8 mouse cellular contexts compared by ENCODE assay signal in genomic region chr19:10204616-10205001, GRCm38 (mm10). TPM values are rescaled to one million over a fixed set of nuclear protein-coding genes. Genes with fewer than 3 reads are reported as not detected.
A peak's percentile ranks its signal among the peaks of the same experiment; 100 is the strongest.
DNase-seq lines count a peak whose midpoint lies in the region; ATAC-seq and TF ChIP-seq lines count a peak whose summit lies in the region.

No protein-coding gene starts in this region.

- H3K4me1 ChIP-seq in cerebellum, adult 2 months (ENCODE audit: control insufficient read depth, insufficient read depth, low read length) = no peaks in the 10 kb centered on the region
- no peaks in the 10 kb centered on the region; a peak in 2 of 4 replicates for H3K4me1 ChIP-seq in ES-E14 (ENCODE audit: control insufficient read depth in 2 of 2, insufficient read depth in 2 of 2, low read length in 2 of 2, poor library complexity in 1 of 2)
- peaks cover 2% of the 10 kb centered on the region; the same call in 1 of the 2 replicates for H3K4me1 ChIP-seq in cortical plate, adult 2 months (ENCODE audit: control insufficient read depth, insufficient read depth, low read length)
- H3K4me1 ChIP-seq in heart, embryonic 12.5 days (replicated peaks) = peaks cover 16% of the 10 kb centered on the region
- peaks cover 12% of the 10 kb centered on the region for H3K4me1 ChIP-seq in stomach, embryonic 15.5 days

- H3K4me3 ChIP-seq in cerebellum, adult 2 months (replicated peaks; ENCODE audit: insufficient read depth, low read depth, low read length) = peak overlapping the region; percentile 27
- peak overlapping the region; percentile 70 to 95 for H3K4me3 ChIP-seq in ES-E14 (ENCODE audit: insufficient read depth in 1 of 2, low read depth in 1 of 2, low read length in 2 of 2, poor library complexity in 1 of 2, severe bottlenecking in 1 of 2)
- H3K4me3 ChIP-seq in cortical plate, adult 2 months (ENCODE audit: insufficient read depth, low read length) = peak overlapping the region; percentile 46
- H3K4me3 ChIP-seq in heart, embryonic 12.5 days = peak overlapping the region; percentile 88
- peak overlapping the region; percentile 94 for H3K4me3 ChIP-seq in stomach, embryonic 15.5 days (replicated peaks)

- no peak for ATAC-seq in heart, embryonic 12.5 days (ENCODE audit: insufficient number of reproducible peaks, low FRiP score)
- ATAC-seq in megakaryocyte, adult 5-6 weeks (ENCODE audit: poor library complexity, severe bottlenecking) = peak; percentile 69
- ATAC-seq in stomach, embryonic 15.5 days (ENCODE audit: insufficient read depth, low FRiP score, low read depth) = no peak

- H3K4me2 ChIP-seq in heart, embryonic 12.5 days = peak overlapping the region; percentile 81
- H3K4me2 ChIP-seq in stomach, embryonic 15.5 days = peak overlapping the region; percentile 72

- peak overlapping the region; percentile 99; the same call in 1 of the 2 replicates for H3K9ac ChIP-seq in ES-E14 (ENCODE audit: insufficient read depth, low read depth, low read length, poor library complexity, severe bottlenecking)
- peak overlapping the region; percentile 95 for H3K9ac ChIP-seq in heart, embryonic 12.5 days
- peak overlapping the region; percentile 88; the same call in 1 of the 2 replicates for H3K9ac ChIP-seq in stomach, embryonic 15.5 days

- no peak for TF ChIP-seq POLR2A in cerebellum, adult 2 months (IDR thresholded peaks at IDR 0.05; ENCODE audit: borderline replicate concordance, insufficient read depth, low read length)
- TF ChIP-seq POLR2A in cortical plate, adult 2 months (IDR thresholded peaks at IDR 0.05; ENCODE audit: extremely low read depth, insufficient read depth, low read length) = no peak

- peaks cover 42% of the 10 kb centered on the region for H3K36me3 ChIP-seq in ES-E14 (ENCODE audit: control insufficient read depth, insufficient read depth, low read length, poor library complexity, severe bottlenecking)
- peaks cover 58% of the 10 kb centered on the region for H3K36me3 ChIP-seq in heart, embryonic 12.5 days
- H3K36me3 ChIP-seq in stomach, embryonic 15.5 days = peaks cover 36% of the 10 kb centered on the region

- WGBS in cerebellum, adult 2 months = 0% methylated on average over 5 of the region's 5 CpGs
- WGBS in heart, embryonic 12.5 days = 1% methylated on average over 5 of the region's 5 CpGs
- WGBS in stomach, embryonic 15.5 days = under 1% methylated on average over 5 of the region's 5 CpGs

- no peak; the same call in 1 of the 2 replicates for TF ChIP-seq CTCF in cerebellum, adult 2 months (IDR thresholded peaks at IDR 0.05; ENCODE audit: borderline replicate concordance, insufficient read depth, low read depth, low read length)
- TF ChIP-seq CTCF in cortical plate, adult 2 months (IDR thresholded peaks at IDR 0.05; ENCODE audit: extremely low read depth, insufficient read depth, low read length) = peak; percentile 19; the same call in 1 of the 2 replicates

- peak in 1 of 2 experiments; percentile 58 for DNase-seq in cerebellum, adult 2 months
- DNase-seq in cerebellum, postnatal 4 days (ENCODE audit: low spot score in 2 of 2) = no peak
- no peak for DNase-seq in ES-E14 (ENCODE audit: low read depth, low spot score)
- DNase-seq in kidney, postnatal 36 days = peak; percentile 52 to 56

- in situ Hi-C loops in ES-E14 (cut with MboI; ENCODE audit: low sequenced_read_pairs in 2 of 2, unreplicated experiment in 2 of 2) = no loop called here

- H3K27ac ChIP-seq in cerebellum, adult 2 months (ENCODE audit: insufficient read depth, low read length) = no peak overlapping the region
- H3K27ac ChIP-seq in ES-E14 (ENCODE audit: insufficient read depth, low read depth, low read length, poor library complexity, severe bottlenecking) = no peak overlapping the region; the same call in 1 of the 2 replicates
- no peak overlapping the region; the same call in 1 of the 2 replicates for H3K27ac ChIP-seq in cortical plate, adult 2 months (ENCODE audit: insufficient read depth, low read length)
- H3K27ac ChIP-seq in heart, embryonic 12.5 days (ENCODE audit: poor library complexity, severe bottlenecking) = peak overlapping the region; percentile 86; the same call in 1 of the 2 replicates
- H3K27ac ChIP-seq in stomach, embryonic 15.5 days = peak overlapping the region; percentile 83; the same call in 1 of the 2 replicates

- no peaks in the 10 kb centered on the region for H3K27me3 ChIP-seq in cerebellum, adult 2 months (ENCODE audit: control insufficient read depth, insufficient read depth, low read length)
- no peaks in the 10 kb centered on the region for H3K27me3 ChIP-seq in heart, embryonic 12.5 days (replicated peaks)
- no peaks in the 10 kb centered on the region for H3K27me3 ChIP-seq in stomach, embryonic 15.5 days (replicated peaks)

- no peaks in the 10 kb centered on the region for H3K9me3 ChIP-seq in ES-E14 (ENCODE audit: control insufficient read depth, insufficient read depth, low read depth, low read length)
- H3K9me3 ChIP-seq in heart, embryonic 12.5 days (replicated peaks) = no peaks in the 10 kb centered on the region
- H3K9me3 ChIP-seq in stomach, embryonic 15.5 days = no peaks in the 10 kb centered on the region

TF ChIP-seq in ES-E14, 5 proteins besides CTCF, POLR2A, EP300 and RAD21:
- TF ChIP-seq ZNF384 (IDR thresholded peaks at IDR 0.05; ENCODE audit: low read depth, low read length) = peak; percentile 87
- TF ChIP-seq HCFC1 (IDR thresholded peaks at IDR 0.05; ENCODE audit: borderline replicate concordance, insufficient read depth, low read length) = no peak
TF ChIP-seq in ES-E14: peak in this region for 1.

RNA-seq across cellular contexts. Expression of gene Fen1, which starts 0.6 kb away (rescaled TPM):
- 19.9 and 20.2 TPM in 2 replicates for polyA plus RNA-seq in cerebellum, adult 2 months (2012; rRNA removed)
- 110 and 113 TPM in 2 replicates for total RNA-seq in ES-E14 (2012; rRNA removed)
- 12.1 and 12.5 TPM in 2 replicates for polyA plus RNA-seq in cortical plate, adult 2 months (2012; rRNA removed)
- 59.2 and 59.3 TPM in 2 replicates for polyA plus RNA-seq in heart, embryonic 12.5 days (2016; fragmentation: Nextera tagmentation; extraction: Ambion mirVana)
- 30.7 and 33.9 TPM in 2 replicates for total RNA-seq in megakaryocyte, adult 5-6 weeks (2015)
- 60.5 and 62.9 TPM in 2 replicates for total RNA-seq in megakaryocyte, adult 5-6 weeks (2017)
- polyA plus RNA-seq in stomach, embryonic 15.5 days (2015; fragmentation: Nextera tagmentation; extraction: Ambion mirVana) = 86.3 and 92.0 TPM in 2 replicates

RNA-seq across cellular contexts. Expression of gene Tmem258, which starts 0.8 kb away (rescaled TPM):
- polyA plus RNA-seq in cerebellum, adult 2 months (2012; rRNA removed) = 59.2 and 65.5 TPM in 2 replicates
- 440 and 455 TPM in 2 replicates for total RNA-seq in ES-E14 (2012; rRNA removed)
- 51.0 and 60.1 TPM in 2 replicates for polyA plus RNA-seq in cortical plate, adult 2 months (2012; rRNA removed)
- polyA plus RNA-seq in heart, embryonic 12.5 days (2016; fragmentation: Nextera tagmentation; extraction: Ambion mirVana) = 389 TPM in 2 replicates
- 182 and 197 TPM in 2 replicates for total RNA-seq in megakaryocyte, adult 5-6 weeks (2015)
- 163 and 204 TPM in 2 replicates for total RNA-seq in megakaryocyte, adult 5-6 weeks (2017)
- 473 and 509 TPM in 2 replicates for polyA plus RNA-seq in stomach, embryonic 15.5 days (2015; fragmentation: Nextera tagmentation; extraction: Ambion mirVana)

RNA-seq across cellular contexts. Expression of gene Fads1, which starts 21.9 kb away (rescaled TPM):
- 141 and 161 TPM in 2 replicates for polyA plus RNA-seq in cerebellum, adult 2 months (2012; rRNA removed)
- total RNA-seq in ES-E14 (2012; rRNA removed) = 47.4 and 74.0 TPM in 2 replicates
- 195 and 212 TPM in 2 replicates for polyA plus RNA-seq in cortical plate, adult 2 months (2012; rRNA removed)
- 72.1 and 75.0 TPM in 2 replicates for polyA plus RNA-seq in heart, embryonic 12.5 days (2016; fragmentation: Nextera tagmentation; extraction: Ambion mirVana)
- 12.3 and 12.6 TPM in 2 replicates for total RNA-seq in megakaryocyte, adult 5-6 weeks (2015)
- total RNA-seq in megakaryocyte, adult 5-6 weeks (2017) = 5.3 and 9.6 TPM in 2 replicates
- 111 and 122 TPM in 2 replicates for polyA plus RNA-seq in stomach, embryonic 15.5 days (2015; fragmentation: Nextera tagmentation; extraction: Ambion mirVana)

RNA-seq across cellular contexts. Expression of gene Myrf, which starts 35.9 kb away (rescaled TPM):
- 35.0 and 43.1 TPM in 2 replicates for polyA plus RNA-seq in cerebellum, adult 2 months (2012; rRNA removed)
- total RNA-seq in ES-E14 (2012; rRNA removed) = 35.9 and 58.1 TPM in 2 replicates
- 21.0 and 26.4 TPM in 2 replicates for polyA plus RNA-seq in cortical plate, adult 2 months (2012; rRNA removed)
- polyA plus RNA-seq in heart, embryonic 12.5 days (2016; fragmentation: Nextera tagmentation; extraction: Ambion mirVana) = 16.2 and 16.5 TPM in 2 replicates
- total RNA-seq in megakaryocyte, adult 5-6 weeks (2015) = 0.22 and 0.27 TPM in 2 replicates
- total RNA-seq in megakaryocyte, adult 5-6 weeks (2017) = 0.04 TPM in 1 of 2 replicates, not detected in the other
- 17.5 and 17.8 TPM in 2 replicates for polyA plus RNA-seq in stomach, embryonic 15.5 days (2015; fragmentation: Nextera tagmentation; extraction: Ambion mirVana)

Comparison
In these comparisons a context has a peak if more than half of its experiments do, and no peak if none do; other contexts are left out.
1. DNase-seq: peak in kidney, postnatal 36 days (2 of 2); none in cerebellum, postnatal 4 days (0 of 2) and ES-E14 (single experiment).
2. H3K27ac ChIP-seq: peak in heart, embryonic 12.5 days (single experiment) and stomach, embryonic 15.5 days (single experiment); none in cerebellum, adult 2 months (single experiment), ES-E14 (single experiment) and cortical plate, adult 2 months (single experiment).
3. H3K4me3 ChIP-seq: peak in every context shown above with its lines; median percentile 94 in stomach, embryonic 15.5 days; 88 in heart, embryonic 12.5 days; 82 in ES-E14; 46 in cortical plate, adult 2 months; 27 in cerebellum, adult 2 months.
4. Peak in every context shown above with its lines, with median percentiles within 50 percentile points of each other: H3K9ac ChIP-seq.